In genomic region chr5:134646461-134646860, GRCm38 (mm10) we compare ENCODE assay signal across 22 mouse cellular contexts. TPM values are rescaled to one million over a fixed set of nuclear protein-coding genes. Genes with fewer than 3 reads are reported as not detected.
A peak's percentile ranks its signal among the peaks of the same experiment; 100 is the strongest.
DNase-seq lines count a peak whose midpoint lies in the region; ATAC-seq and TF ChIP-seq lines count a peak whose summit lies in the region.
"Had no signal": no experiment of that assay in that cellular context is flagged by ENCODE, and none has a peak within 500 bp of the region (broad histone marks: within the 10 kb centered on the region; RNA-seq: fewer than 3 reads in every experiment).

No protein-coding gene starts in this region.

- no peaks in the 10 kb centered on the region for H3K27me3 ChIP-seq in lung, postnatal 0 days (replicated peaks; ENCODE audit: insufficient read depth, low read length)
- H3K27me3 ChIP-seq in midbrain, embryonic 11.5 days (ENCODE audit: control insufficient read depth, insufficient read depth, low read length): no peaks in the 10 kb centered on the region
- H3K27me3 ChIP-seq: embryonic facial prominence, embryonic 13.5 days; forebrain, embryonic 12.5 days; heart, embryonic 15.5 days; hindbrain, embryonic 13.5 days had no signal

- no peak overlapping the region for H3K4me2 ChIP-seq in lung, postnatal 0 days (replicated peaks; ENCODE audit: low read depth, low read length)
- no peak overlapping the region for H3K4me2 ChIP-seq in midbrain, embryonic 11.5 days
- H3K4me2 ChIP-seq: embryonic facial prominence, embryonic 13.5 days; forebrain, embryonic 12.5 days; heart, embryonic 11.5 days; heart, embryonic 15.5 days; hindbrain, embryonic 13.5 days had no signal

- no peaks in the 10 kb centered on the region for H3K36me3 ChIP-seq in lung, postnatal 0 days (ENCODE audit: insufficient read depth, low read length)
- no peaks in the 10 kb centered on the region for H3K36me3 ChIP-seq in midbrain, embryonic 11.5 days (ENCODE audit: control insufficient read depth, insufficient read depth, low read length)
- H3K36me3 ChIP-seq: embryonic facial prominence, embryonic 13.5 days; forebrain, embryonic 12.5 days; G1E; heart, embryonic 15.5 days; hindbrain, embryonic 13.5 days had no signal

- ATAC-seq in lung, postnatal 0 days: no peak
- ATAC-seq in midbrain, embryonic 11.5 days (ENCODE audit: low FRiP score): no peak
- ATAC-seq: forebrain, embryonic 16.5 days; hindbrain, postnatal 0 days had no signal

- no peak overlapping the region for H3K27ac ChIP-seq in layer of hippocampus, adult 2 months
- no peak overlapping the region for H3K27ac ChIP-seq in lung, postnatal 0 days (ENCODE audit: low read length)
- no peak overlapping the region for H3K27ac ChIP-seq in midbrain, embryonic 11.5 days (ENCODE audit: low read depth, low read length)
- H3K27ac ChIP-seq: embryonic facial prominence, embryonic 13.5 days; forebrain, embryonic 12.5 days; heart, adult 2 months; heart, embryonic 15.5 days; hindbrain, embryonic 13.5 days; hindbrain, postnatal 0 days had no signal

- peak; percentile 31 for TF ChIP-seq CTCF in layer of hippocampus, adult 2 months (conservative IDR thresholded peaks at IDR 0.05)
- peak; percentile 33 for TF ChIP-seq CTCF in lung, postnatal 0 days (IDR thresholded peaks at IDR 0.05)

- TF ChIP-seq EP300 in lung, postnatal 0 days (IDR thresholded peaks at IDR 0.05): no peak

- DNase-seq in layer of hippocampus, adult 2 months (ENCODE audit: low spot score in 2 of 2): no peak
- no peak for DNase-seq in layer of hippocampus, postnatal 14 days (ENCODE audit: low spot score in 2 of 2)
- DNase-seq in lung, postnatal 0 days (ENCODE audit: low spot score): no peak
- DNase-seq in lung, postnatal 14 days: no peak
- DNase-seq in R1 (ENCODE audit: low read depth, low spot score): peak; percentile 54
- no peak for DNase-seq in c-Kit-positive CD71-positive TER-119-positive erythroid progenitor cells, embryonic 14.5 days (ENCODE audit: low spot score)
- DNase-seq in midbrain, embryonic 11.5 days (ENCODE audit: low spot score, missing footprints): no peak
- DNase-seq: adrenal gland, postnatal 10 days; cerebellum, adult 18-20 months; cerebellum, adult 9-11 months; cerebellum, postnatal 36 days; gastrocnemius, postnatal 14 days; heart, adult 2 months; heart, postnatal 14 days had no signal

- no peak overlapping the region for H3K9ac ChIP-seq in lung, postnatal 0 days (replicated peaks; ENCODE audit: low read depth)
- H3K9ac ChIP-seq in midbrain, embryonic 11.5 days (ENCODE audit: low read length): no peak overlapping the region
- H3K9ac ChIP-seq: embryonic facial prominence, embryonic 13.5 days; forebrain, embryonic 12.5 days; heart, embryonic 15.5 days; hindbrain, embryonic 13.5 days had no signal

- no peak overlapping the region for H3K4me3 ChIP-seq in layer of hippocampus, adult 2 months
- H3K4me3 ChIP-seq in lung, postnatal 0 days (ENCODE audit: low read depth, low read length): no peak overlapping the region
- H3K4me3 ChIP-seq in midbrain, embryonic 11.5 days (ENCODE audit: low read depth, low read length): no peak overlapping the region
- H3K4me3 ChIP-seq: embryonic facial prominence, embryonic 13.5 days; forebrain, embryonic 12.5 days; heart, adult 2 months; heart, embryonic 15.5 days; hindbrain, embryonic 13.5 days had no signal

- WGBS in lung, postnatal 0 days: 81% methylated on average over 4 of the region's 4 CpGs
- 71% methylated on average over 4 of the region's 4 CpGs for WGBS in midbrain, embryonic 11.5 days

- no peaks in the 10 kb centered on the region for H3K9me3 ChIP-seq in lung, postnatal 0 days (ENCODE audit: low read length)
- H3K9me3 ChIP-seq in midbrain, embryonic 11.5 days (ENCODE audit: control insufficient read depth, low read length): no peaks in the 10 kb centered on the region
- H3K9me3 ChIP-seq: embryonic facial prominence, embryonic 13.5 days; forebrain, embryonic 12.5 days; G1E; heart, embryonic 15.5 days; hindbrain, embryonic 13.5 days had no signal

- peaks cover 11% of the 10 kb centered on the region for H3K4me1 ChIP-seq in lung, postnatal 0 days (ENCODE audit: insufficient read depth, low read depth, low read length)
- no peaks in the 10 kb centered on the region for H3K4me1 ChIP-seq in midbrain, embryonic 11.5 days (ENCODE audit: control insufficient read depth, insufficient read depth, low read length)
- H3K4me1 ChIP-seq: embryonic facial prominence, embryonic 13.5 days; forebrain, embryonic 12.5 days; hindbrain, embryonic 13.5 days had no signal

RNA-seq across cellular contexts. Expression of gene Eif4h, which starts 7.2 kb away (rescaled TPM):
- 100 to 1,000 TPM; 298 to 323 TPM for total RNA-seq in layer of hippocampus, adult 2 months (2021)
- 100 to 1,000 TPM; 286 to 291 TPM for total RNA-seq in layer of hippocampus, postnatal 14 days (2021)
- 403 and 485 TPM in 2 replicates for polyA plus RNA-seq in lung, postnatal 0 days (2015; fragmentation: Nextera tagmentation; extraction: Ambion mirVana)
- 421 and 442 TPM in 2 replicates for polyA plus RNA-seq in midbrain, embryonic 11.5 days (2014; fragmentation: Nextera tagmentation; extraction: Ambion mirVana)

RNA-seq across cellular contexts. Expression of gene Lat2, which starts 31.6 kb away (rescaled TPM):
- total RNA-seq in layer of hippocampus, adult 2 months (2021): 1 to 10 TPM; 2.2 to 3.0 TPM
- total RNA-seq in layer of hippocampus, postnatal 14 days (2021): 1 to 10 TPM; 1.4 to 2.8 TPM
- 3.0 and 3.2 TPM in 2 replicates for polyA plus RNA-seq in lung, postnatal 0 days (2015; fragmentation: Nextera tagmentation; extraction: Ambion mirVana)
- polyA plus RNA-seq in midbrain, embryonic 11.5 days (2014; fragmentation: Nextera tagmentation; extraction: Ambion mirVana): 1.5 and 1.6 TPM in 2 replicates

RNA-seq across cellular contexts. Expression of gene Limk1, which starts 41.9 kb away (rescaled TPM):
- 10 to 100 TPM; 39.9 to 40.5 TPM for total RNA-seq in layer of hippocampus, adult 2 months (2021)
- 10 to 100 TPM; 50.9 to 54.6 TPM for total RNA-seq in layer of hippocampus, postnatal 14 days (2021)
- 7.2 and 10.2 TPM in 2 replicates for polyA plus RNA-seq in lung, postnatal 0 days (2015; fragmentation: Nextera tagmentation; extraction: Ambion mirVana)
- polyA plus RNA-seq in midbrain, embryonic 11.5 days (2014; fragmentation: Nextera tagmentation; extraction: Ambion mirVana): 8.4 and 9.1 TPM in 2 replicates
